Mouse (Mus musculus): ENCODE results near the gene Elk4. TPM values are rescaled to one million over a fixed set of nuclear protein-coding genes. Genes with fewer than 3 reads are reported as not detected.

The Elk4 gene
- polyA plus RNA-seq, 1 experiment from 2014 or later = 18.7 TPM

GRCm38 (mm10) chr1:131993169-131994040 lies 14.0 kb upstream of the Elk4 start:
- no peaks in the 10 kb centered on the region for H3K36me3 ChIP-seq (ENCODE audit: control insufficient read depth, insufficient read depth, low read length)
- no peak overlapping the region for H3K4me3 ChIP-seq (ENCODE audit: low read depth, low read length)
- DNase-seq (ENCODE audit: low spot score) (no peak), ATAC-seq (ENCODE audit: insufficient read depth, low FRiP score, low TSS enrichment) (no peak)
- H3K9ac ChIP-seq (ENCODE audit: low read length) = no peak overlapping the region
- no peak overlapping the region for H3K27ac ChIP-seq (ENCODE audit: low read depth, low read length)
- H3K4me1 ChIP-seq (ENCODE audit: control insufficient read depth, insufficient read depth, low read length) = no peaks in the 10 kb centered on the region
- no peak overlapping the region for H3K4me2 ChIP-seq (ENCODE audit: low read depth)
- no peaks in the 10 kb centered on the region for H3K27me3 ChIP-seq (ENCODE audit: control insufficient read depth, insufficient read depth, low read length)
- no peaks in the 10 kb centered on the region for H3K9me3 ChIP-seq (ENCODE audit: control insufficient read depth, low read length)
- 86% methylated on average over 12 of the region's 12 CpGs for WGBS

GRCm38 (mm10) chr1:131995062-131995461 lies 12.3 kb upstream of the Elk4 start:
- Histone ChIP-seq H3K27me3 (ENCODE audit: control insufficient read depth, insufficient read depth, low read length) (no peaks in the 10 kb centered on the region), H3K9ac (ENCODE audit: low read length) (no peak overlapping the region), H3K4me3 (ENCODE audit: low read depth, low read length) (no peak overlapping the region), H3K27ac (ENCODE audit: low read depth, low read length) (no peak overlapping the region), H3K9me3 (ENCODE audit: control insufficient read depth, low read length) (no peaks in the 10 kb centered on the region), H3K4me2 (ENCODE audit: low read depth) (no peak overlapping the region), H3K36me3 (ENCODE audit: control insufficient read depth, insufficient read depth, low read length) (no peaks in the 10 kb centered on the region), H3K4me1 (ENCODE audit: control insufficient read depth, insufficient read depth, low read length) (no peaks in the 10 kb centered on the region)
- 34% methylated on average over 4 of the region's 4 CpGs for WGBS
- DNase-seq (ENCODE audit: low spot score) (peak; percentile 59), ATAC-seq (ENCODE audit: insufficient read depth, low FRiP score, low TSS enrichment) (no peak)

- Histone ChIP-seq H3K27ac (ENCODE audit: low read depth, low read length) (no peak overlapping the region), H3K4me2 (ENCODE audit: low read depth) (no peak overlapping the region), H3K27me3 (ENCODE audit: control insufficient read depth, insufficient read depth, low read length) (no peaks in the 10 kb centered on the region), H3K36me3 (ENCODE audit: control insufficient read depth, insufficient read depth, low read length) (no peaks in the 10 kb centered on the region), H3K9ac (ENCODE audit: low read length) (no peak overlapping the region), H3K4me3 (ENCODE audit: low read depth, low read length) (no peak overlapping the region), H3K9me3 (ENCODE audit: control insufficient read depth, low read length) (no peaks in the 10 kb centered on the region), H3K4me1 (ENCODE audit: control insufficient read depth, insufficient read depth, low read length) (no peaks in the 10 kb centered on the region)
- ATAC-seq (ENCODE audit: insufficient read depth, low FRiP score, low TSS enrichment) (no peak), DNase-seq (ENCODE audit: low spot score) (no peak)
Measured at GRCm38 (mm10) chr1:132000506-132000905, 6.9 kb upstream of the Elk4 start.

- DNase-seq (ENCODE audit: low spot score) (no peak), ATAC-seq (ENCODE audit: insufficient read depth, low FRiP score, low TSS enrichment) (no peak)
- Histone ChIP-seq H3K9ac (ENCODE audit: low read length) (no peak overlapping the region), H3K36me3 (ENCODE audit: control insufficient read depth, insufficient read depth, low read length) (no peaks in the 10 kb centered on the region), H3K27ac (ENCODE audit: low read depth, low read length) (no peak overlapping the region), H3K9me3 (ENCODE audit: control insufficient read depth, low read length) (no peaks in the 10 kb centered on the region), H3K4me3 (ENCODE audit: low read depth, low read length) (no peak overlapping the region), H3K4me1 (ENCODE audit: control insufficient read depth, insufficient read depth, low read length) (no peaks in the 10 kb centered on the region), H3K4me2 (ENCODE audit: low read depth) (no peak overlapping the region), H3K27me3 (ENCODE audit: control insufficient read depth, insufficient read depth, low read length) (no peaks in the 10 kb centered on the region)
- 84% methylated on average over 4 of the region's 4 CpGs for WGBS
Measured at GRCm38 (mm10) chr1:132001880-132002330, 5.5 kb upstream of the Elk4 start.

- no peaks in the 10 kb centered on the region for H3K36me3 ChIP-seq (ENCODE audit: control insufficient read depth, insufficient read depth, low read length)
- H3K4me1 ChIP-seq (ENCODE audit: control insufficient read depth, insufficient read depth, low read length) = no peaks in the 10 kb centered on the region
- H3K27me3 ChIP-seq (ENCODE audit: control insufficient read depth, insufficient read depth, low read length) = no peaks in the 10 kb centered on the region
- H3K9ac ChIP-seq (ENCODE audit: low read length) = no peak overlapping the region
- H3K27ac ChIP-seq (ENCODE audit: low read depth, low read length) = no peak overlapping the region
- no peak for ATAC-seq (ENCODE audit: insufficient read depth, low FRiP score, low TSS enrichment)
- H3K9me3 ChIP-seq (ENCODE audit: control insufficient read depth, low read length) = no peaks in the 10 kb centered on the region
- WGBS = 74% methylated on average over 2 of the region's 2 CpGs
- no peak overlapping the region for H3K4me3 ChIP-seq (ENCODE audit: low read depth, low read length)
- DNase-seq (ENCODE audit: low spot score) = no peak
- no peak overlapping the region for H3K4me2 ChIP-seq (ENCODE audit: low read depth)
Measured at GRCm38 (mm10) chr1:132003111-132003510, 4.3 kb upstream of the Elk4 start.

- H3K27me3 ChIP-seq (ENCODE audit: control insufficient read depth, insufficient read depth, low read length) = no peaks in the 10 kb centered on the region
- H3K27ac ChIP-seq (ENCODE audit: low read depth, low read length) = no peak overlapping the region
- H3K4me2 ChIP-seq (ENCODE audit: low read depth) = no peak overlapping the region
- WGBS = 63% methylated on average over 1 of the region's 1 CpGs
- no peaks in the 10 kb centered on the region for H3K9me3 ChIP-seq (ENCODE audit: control insufficient read depth, low read length)
- H3K4me3 ChIP-seq (ENCODE audit: low read depth, low read length) = no peak overlapping the region
- no peak overlapping the region for H3K9ac ChIP-seq (ENCODE audit: low read length)
- ATAC-seq (ENCODE audit: insufficient read depth, low FRiP score, low TSS enrichment) (no peak), DNase-seq (ENCODE audit: low spot score) (no peak)
- peaks cover 5% of the 10 kb centered on the region for H3K4me1 ChIP-seq (ENCODE audit: control insufficient read depth, insufficient read depth, low read length)
- no peaks in the 10 kb centered on the region for H3K36me3 ChIP-seq (ENCODE audit: control insufficient read depth, insufficient read depth, low read length)
Measured at GRCm38 (mm10) chr1:132003817-132004216, 3.6 kb upstream of the Elk4 start.

GRCm38 (mm10) chr1:132004574-132005180 lies 2.7 kb upstream of the Elk4 start:
- Histone ChIP-seq H3K4me2 (ENCODE audit: low read depth) (no peak overlapping the region), H3K9ac (ENCODE audit: low read length) (no peak overlapping the region), H3K36me3 (ENCODE audit: control insufficient read depth, insufficient read depth, low read length) (no peaks in the 10 kb centered on the region), H3K4me1 (ENCODE audit: control insufficient read depth, insufficient read depth, low read length) (peaks cover 8% of the 10 kb centered on the region), H3K27me3 (ENCODE audit: control insufficient read depth, insufficient read depth, low read length) (no peaks in the 10 kb centered on the region), H3K4me3 (ENCODE audit: low read depth, low read length) (no peak overlapping the region), H3K27ac (ENCODE audit: low read depth, low read length) (no peak overlapping the region), H3K9me3 (ENCODE audit: control insufficient read depth, low read length) (no peaks in the 10 kb centered on the region)
- WGBS = 85% methylated on average over 6 of the region's 6 CpGs
- ATAC-seq (ENCODE audit: insufficient read depth, low FRiP score, low TSS enrichment) = no peak
- DNase-seq (ENCODE audit: low spot score) = no peak

- Histone ChIP-seq H3K36me3 (ENCODE audit: control insufficient read depth, insufficient read depth, low read length) (no peaks in the 10 kb centered on the region), H3K27me3 (ENCODE audit: control insufficient read depth, insufficient read depth, low read length) (no peaks in the 10 kb centered on the region), H3K9ac (ENCODE audit: low read length) (no peak overlapping the region), H3K4me2 (ENCODE audit: low read depth) (no peak overlapping the region), H3K27ac (ENCODE audit: low read depth, low read length) (no peak overlapping the region), H3K9me3 (ENCODE audit: control insufficient read depth, low read length) (no peaks in the 10 kb centered on the region), H3K4me1 (ENCODE audit: control insufficient read depth, insufficient read depth, low read length) (peaks cover 8% of the 10 kb centered on the region), H3K4me3 (ENCODE audit: low read depth, low read length) (no peak overlapping the region)
- ATAC-seq (ENCODE audit: insufficient read depth, low FRiP score, low TSS enrichment) (no peak), DNase-seq (ENCODE audit: low spot score) (no peak)
- WGBS = 85% methylated on average over 1 of the region's 1 CpGs
Measured at GRCm38 (mm10) chr1:132005466-132005865, 1.9 kb upstream of the Elk4 start.

GRCm38 (mm10) chr1:132006046-132006445 lies 1.4 kb upstream of the Elk4 start:
- Histone ChIP-seq H3K27ac (ENCODE audit: low read depth, low read length) (no peak overlapping the region), H3K27me3 (ENCODE audit: control insufficient read depth, insufficient read depth, low read length) (no peaks in the 10 kb centered on the region), H3K9ac (ENCODE audit: low read length) (no peak overlapping the region), H3K9me3 (ENCODE audit: control insufficient read depth, low read length) (no peaks in the 10 kb centered on the region), H3K4me2 (ENCODE audit: low read depth) (no peak overlapping the region), H3K36me3 (ENCODE audit: control insufficient read depth, insufficient read depth, low read length) (no peaks in the 10 kb centered on the region), H3K4me3 (ENCODE audit: low read depth, low read length) (no peak overlapping the region), H3K4me1 (ENCODE audit: control insufficient read depth, insufficient read depth, low read length) (peaks cover 8% of the 10 kb centered on the region)
- ATAC-seq (ENCODE audit: insufficient read depth, low FRiP score, low TSS enrichment) = no peak
- DNase-seq (ENCODE audit: low spot score) = no peak
- 78% methylated on average over 3 of the region's 3 CpGs for WGBS
